Mouse (Mus musculus) ES-Bruce4 (cell line): ENCODE results near the gene Prpf19. TPM values are rescaled to one million over a fixed set of nuclear protein-coding genes. Genes with fewer than 3 reads are reported as not detected.

Experiments
- H3K27ac ChIP-seq: 2 replicates; pipeline ENCODE4 v1.5.1; 2012; ENCODE audit warnings: low read length, inconsistent platforms; ENCODE audit not compliant: insufficient read depth
- H3K27me3 ChIP-seq: 2 replicates; pipeline ENCODE4 v1.6.1; 2012; ENCODE audit warnings: mild to moderate bottlenecking, low read length, inconsistent platforms; ENCODE audit not compliant: control insufficient read depth, poor library complexity, insufficient read depth, severe bottlenecking
- H3K36me3 ChIP-seq: 2 replicates; pipeline ENCODE4 v1.6.1; 2012; ENCODE audit warnings: inconsistent platforms, mild to moderate bottlenecking, low read length, moderate library complexity; ENCODE audit not compliant: control insufficient read depth, poor library complexity, insufficient read depth, severe bottlenecking
- H3K4me1 ChIP-seq: one replicate; pipeline ENCODE4 v1.8.1; 2011; ENCODE audit warnings: low read length; ENCODE audit not compliant: control insufficient read depth, insufficient read depth
- H3K4me3 ChIP-seq: 2 replicates; pipeline ENCODE4 v1.5.1; 2011; ENCODE audit warnings: low read depth, mild to moderate bottlenecking, low read length
- H3K9ac ChIP-seq: 2 replicates; pipeline ENCODE4 v1.6.1; 2012; ENCODE audit warnings: low read depth, mild to moderate bottlenecking, inconsistent platforms; ENCODE audit not compliant: poor library complexity, severe bottlenecking
- H3K9me3 ChIP-seq: replicated peaks from 2 replicates; pipeline ENCODE4 v1.6.1; 2012; ENCODE audit warnings: mild to moderate bottlenecking, low read length, inconsistent platforms; ENCODE audit not compliant: control insufficient read depth, poor library complexity, insufficient read depth, severe bottlenecking
- CTCF ChIP-seq: IDR thresholded peaks from one replicate; pipeline ENCODE4 v1.8.1; 2011; ENCODE audit warnings: low read depth, low read length
- EP300 ChIP-seq: IDR thresholded peaks from 2 replicates; pipeline ENCODE4 v1.6.1; 2011; ENCODE audit warnings: low read depth, low read length; ENCODE audit not compliant: insufficient read depth
- POLR2A ChIP-seq: IDR thresholded peaks from one replicate; pipeline ENCODE4 v1.8.1; 2011; ENCODE audit warnings: low read length; ENCODE audit not compliant: insufficient read depth
- polyA plus RNA-seq: library from polyadenylated mRNA; stranded (reverse); fragments of >200 nt; gene quantifications from 2 replicates; pipeline ENCODE4 v1.2.4, GENCODE M21; 2011; ENCODE audit warnings: low read depth; ENCODE audit not compliant: missing spikeins, insufficient read depth, insufficient read length

The Prpf19 gene
- polyA plus RNA-seq, 1 experiment, result 131 TPM

GRCm38 (mm10) chr19:10869886-10870527 is 25.0 kb upstream of the Prpf19 start, which contains the start of gene Tmem132a:
Tmem132a (minus strand) TSS chr19:10869940.
- Histone ChIP-seq H3K4me3 (peak within 1 kb of the TSS; percentile 69), H3K9ac (peak within 1 kb of the TSS; percentile 62), H3K9me3 (no peaks in the 10 kb centered on the region), H3K36me3 (no peaks in the 10 kb centered on the region), H3K4me1 (no peaks in the 10 kb centered on the region), H3K27ac (no peak within 1 kb of the TSS), H3K27me3 (no peaks in the 10 kb centered on the region)
- TF ChIP-seq CTCF, result no peak
- no peak for TF ChIP-seq EP300
- TF ChIP-seq POLR2A, result no peak

DNA sequence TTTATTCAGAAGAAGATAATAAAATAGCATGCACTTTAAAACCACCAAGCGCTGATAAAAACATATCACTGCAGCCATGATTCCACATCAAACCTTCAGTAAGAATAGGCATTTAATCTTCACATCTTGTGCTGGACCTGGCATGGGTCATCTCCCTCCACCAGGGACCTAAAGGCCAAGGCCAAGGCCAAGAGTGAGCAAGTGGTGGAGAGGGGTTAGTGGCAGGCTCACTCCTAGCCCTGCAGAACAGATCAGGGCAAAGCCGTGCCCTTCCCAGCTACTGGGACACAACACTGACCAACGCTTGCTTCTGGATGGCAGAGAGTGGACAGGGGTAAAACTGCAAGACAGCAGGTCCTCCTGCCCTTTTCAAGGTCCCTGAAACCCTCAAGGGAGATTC is 24.4 kb upstream of the Prpf19 start:
- Histone ChIP-seq H3K36me3 (no peaks in the 10 kb centered on the region), H3K27ac (no peak overlapping the region), H3K9me3 (no peaks in the 10 kb centered on the region), H3K4me1 (no peaks in the 10 kb centered on the region), H3K9ac (no peak overlapping the region), H3K4me3 (no peak overlapping the region), H3K27me3 (no peaks in the 10 kb centered on the region)
- TF ChIP-seq CTCF (no peak), POLR2A (no peak), EP300 (no peak)

DNA sequence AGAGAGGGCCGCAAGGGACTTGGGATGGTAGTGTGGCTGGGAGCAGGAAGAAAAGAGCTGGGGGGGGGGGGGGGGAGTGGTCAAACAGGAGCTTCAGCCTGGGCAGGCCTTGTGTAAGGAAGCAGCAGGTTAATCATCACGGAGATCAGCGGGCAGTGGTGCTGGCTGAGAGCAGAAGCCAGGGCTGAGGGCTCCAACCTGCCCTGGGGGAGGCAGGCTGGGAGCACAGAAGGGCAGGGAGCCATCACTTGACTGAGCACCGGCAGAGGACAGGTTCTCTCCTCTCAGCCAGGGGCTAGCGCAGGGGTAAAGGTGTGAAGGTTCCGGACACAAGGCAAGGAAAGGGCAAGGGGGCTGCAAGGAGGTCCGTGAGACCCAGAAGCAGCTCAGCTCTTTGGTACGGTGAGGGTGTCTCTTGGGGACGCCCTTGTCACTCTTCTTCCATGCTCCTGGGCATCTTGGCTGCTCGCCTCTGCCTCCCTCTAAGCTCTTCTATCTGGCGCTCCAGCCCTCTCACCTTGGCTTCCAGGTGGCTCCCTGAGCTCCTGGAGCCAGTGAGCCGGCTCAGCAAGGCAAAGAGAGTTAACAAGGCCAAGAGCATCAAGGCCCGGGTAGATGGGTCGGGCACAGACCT is 23.6 kb upstream of the Prpf19 start:
- no peak for TF ChIP-seq POLR2A
- TF ChIP-seq EP300, result no peak
- no peak for TF ChIP-seq CTCF
- Histone ChIP-seq H3K36me3 (no peaks in the 10 kb centered on the region), H3K9ac (no peak overlapping the region), H3K4me3 (no peak overlapping the region), H3K9me3 (no peaks in the 10 kb centered on the region), H3K4me1 (no peaks in the 10 kb centered on the region), H3K27ac (no peak overlapping the region), H3K27me3 (no peaks in the 10 kb centered on the region)

- H3K9me3 ChIP-seq, result no peaks in the 10 kb centered on the region
- H3K4me3 ChIP-seq, result no peak overlapping the region
- TF ChIP-seq POLR2A, result no peak
- no peak for TF ChIP-seq CTCF
- no peak for TF ChIP-seq EP300
- H3K4me1 ChIP-seq, result peaks cover 3% of the 10 kb centered on the region
- no peaks in the 10 kb centered on the region for H3K36me3 ChIP-seq
- no peaks in the 10 kb centered on the region for H3K27me3 ChIP-seq
- H3K9ac ChIP-seq, result no peak overlapping the region
- H3K27ac ChIP-seq, result no peak overlapping the region
Measured at GRCm38 (mm10) chr19:10878201-10878837, 16.7 kb upstream of the Prpf19 start.

DNA sequence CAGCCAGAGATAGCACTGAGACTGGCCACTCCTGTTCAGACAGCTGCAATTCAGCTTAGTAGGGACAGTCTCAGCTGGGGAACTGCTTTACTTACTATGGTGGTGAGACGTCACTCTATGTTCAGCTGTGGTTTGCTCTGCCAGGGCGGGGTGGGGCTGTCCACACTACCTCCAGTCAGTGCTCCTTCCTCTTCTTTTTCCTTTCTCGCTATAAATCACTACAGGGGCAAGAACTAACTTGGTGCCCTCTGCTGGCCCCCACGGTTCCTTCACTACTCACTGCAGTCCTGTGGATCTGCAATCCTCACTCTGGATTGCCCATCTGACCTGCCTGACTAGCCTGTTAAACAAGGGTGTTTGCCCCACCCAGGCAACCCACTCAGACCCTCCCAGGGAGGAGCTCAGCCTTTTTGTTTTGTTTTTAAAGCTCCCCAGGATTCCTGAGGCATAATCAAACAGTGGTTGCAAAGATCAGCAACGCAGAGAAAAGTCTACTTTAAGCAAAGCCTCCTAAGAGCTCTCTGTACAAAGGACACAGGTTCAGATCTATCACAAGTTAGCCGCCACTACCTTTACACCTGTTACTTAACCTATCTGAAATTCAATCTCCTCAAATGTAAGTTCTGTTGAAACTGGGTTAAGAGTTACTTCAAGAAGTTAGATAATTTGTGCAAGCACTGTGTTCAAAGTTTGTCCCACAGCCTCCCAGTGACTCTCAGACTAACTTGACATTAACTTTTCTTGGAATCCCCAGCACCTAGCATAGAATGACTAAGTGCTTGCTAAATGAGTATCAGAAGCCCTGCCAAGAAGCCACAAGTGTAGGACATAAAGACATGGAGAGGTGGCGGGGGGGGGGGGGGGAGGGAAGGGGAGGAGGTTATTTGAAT is 14.7 kb upstream of the Prpf19 start:
- Histone ChIP-seq H3K27ac (no peak overlapping the region), H3K9me3 (no peaks in the 10 kb centered on the region), H3K36me3 (no peaks in the 10 kb centered on the region), H3K27me3 (no peaks in the 10 kb centered on the region), H3K9ac (no peak overlapping the region), H3K4me3 (peak overlapping the region; percentile 72; the same call in 1 of the 2 replicates), H3K4me1 (peaks cover 3% of the 10 kb centered on the region)
- no peak for TF ChIP-seq EP300
- peak; percentile 10 for TF ChIP-seq CTCF
